Mouse (Mus musculus): ENCODE measurements around the gene Smc2.
A peak's percentile ranks its signal among the peaks of the same experiment; 100 is the strongest.
"Not testable (repeated sequence)": the region's sequence is repeated elsewhere in the genome, so short reads cannot be mapped to it uniquely, and the experiment has no call there.

Smc2 gene

DNA sequence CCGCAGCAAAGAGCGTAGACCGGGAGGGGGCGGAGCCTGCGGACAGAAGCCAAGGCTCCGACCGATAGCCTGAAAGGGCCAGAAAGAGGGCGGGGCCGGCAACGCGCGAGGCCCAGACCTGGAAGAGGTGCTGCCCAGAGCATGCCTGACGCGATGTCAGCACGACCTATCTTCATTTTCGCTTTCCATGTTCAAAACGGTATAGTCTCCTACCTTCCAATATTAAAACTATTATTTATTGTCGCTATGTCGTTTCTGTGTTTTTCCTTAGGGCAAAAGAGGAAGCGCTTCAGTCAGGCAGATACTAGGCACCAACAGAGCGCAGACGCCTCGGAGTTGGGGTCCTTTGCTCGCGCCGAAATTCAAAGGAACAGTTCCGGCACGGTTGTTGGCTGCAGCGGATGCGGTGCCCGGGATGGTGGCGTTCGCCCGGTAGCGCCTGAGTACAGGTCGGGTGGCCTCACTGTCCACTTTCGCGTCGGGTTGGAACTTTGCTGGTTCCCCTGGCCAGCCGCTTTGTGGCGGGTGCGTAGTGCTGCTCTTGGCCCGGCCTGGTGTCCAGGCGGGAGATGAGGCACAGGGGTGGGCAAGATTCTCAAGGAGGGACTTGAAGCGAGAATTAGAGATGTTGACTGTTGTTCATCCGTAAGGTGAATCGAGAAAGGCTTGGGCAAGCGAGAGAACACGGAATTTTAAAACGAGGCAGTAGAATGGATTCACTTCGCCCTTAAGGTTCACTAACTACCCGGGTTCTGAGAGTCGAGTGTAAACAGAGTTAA is at the start of gene Smc2:
TSS of gene Smc2 (plus strand) at position 358 of the 779 bp plus-strand sequence.
- peak; percentile 99 for ATAC-seq (ENCODE audit: low TSS enrichment)

DNA sequence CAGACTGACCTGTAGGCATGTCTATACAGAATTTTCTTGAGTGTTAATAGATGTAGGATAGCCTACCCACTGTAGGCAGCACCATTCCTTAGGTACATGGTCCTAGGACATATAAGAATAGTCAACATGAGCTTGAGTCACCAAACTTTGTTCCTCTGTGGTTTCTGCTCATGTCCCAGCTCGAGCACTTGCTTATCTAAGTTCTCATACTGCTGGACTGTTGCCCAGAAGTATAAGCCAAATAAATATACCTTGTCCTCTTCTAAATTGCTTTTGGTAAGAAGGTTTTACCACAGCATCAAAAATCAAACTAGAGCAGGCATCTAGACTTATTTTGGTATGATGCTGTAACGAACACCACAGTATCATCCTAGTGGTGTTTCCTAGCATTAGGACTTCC is 27.5 kb upstream of the Smc2 start:
- ATAC-seq (ENCODE audit: low TSS enrichment): no peak

DNA sequence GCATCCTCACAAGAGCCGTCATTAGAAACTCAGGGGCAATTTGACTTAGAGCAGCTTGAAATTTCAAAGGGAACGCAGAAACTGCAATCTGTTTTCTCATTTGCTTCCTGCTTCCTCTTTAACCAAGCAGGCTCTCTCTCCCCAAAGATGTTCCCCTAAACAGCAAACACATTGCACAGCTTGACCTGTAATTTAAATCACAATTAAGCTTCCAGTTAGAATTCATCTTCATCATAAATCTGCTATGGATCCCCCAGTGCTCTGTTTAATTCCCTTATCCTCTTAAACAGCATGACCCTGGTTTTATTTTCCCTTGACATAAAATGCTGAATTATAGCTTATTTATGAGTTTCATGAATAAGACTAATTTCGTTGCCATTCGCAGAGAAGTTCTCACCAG is 15.4 kb upstream of the Smc2 start:
- ATAC-seq (ENCODE audit: low TSS enrichment): no peak

- no peak for ATAC-seq (ENCODE audit: low TSS enrichment)
Measured at GRCm38 (mm10) chr4:52429310-52430198, 9.5 kb upstream of the Smc2 start.

DNA sequence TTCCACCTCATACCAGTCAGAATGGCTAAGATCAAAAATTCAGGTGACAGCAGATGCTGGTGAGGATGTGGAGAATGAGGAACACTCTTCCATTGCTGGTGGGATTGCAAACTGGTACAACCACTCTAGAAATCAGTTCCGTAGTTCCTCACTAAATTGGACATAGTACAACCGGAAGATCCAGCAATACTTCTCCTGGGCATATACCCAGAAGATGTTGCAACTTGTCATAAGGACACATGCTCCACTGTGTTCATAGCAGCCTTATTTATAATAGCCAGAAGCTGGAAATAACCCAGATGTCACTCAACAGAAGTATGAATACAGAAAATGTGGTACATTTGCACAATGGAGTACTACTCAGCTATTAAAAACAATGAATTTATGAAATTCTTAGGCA is 3.5 kb upstream of the Smc2 start:
- not testable (repeated sequence) for ATAC-seq (ENCODE audit: low TSS enrichment)

- peak; percentile 56 for ATAC-seq (ENCODE audit: low TSS enrichment)
Measured at GRCm38 (mm10) chr4:52438371-52438885, 615 bp upstream of the Smc2 start.

GRCm38 (mm10) chr4:52459726-52460125 is 20.7 kb downstream of the Smc2 start:
- ATAC-seq (ENCODE audit: low TSS enrichment): no peak

DNA sequence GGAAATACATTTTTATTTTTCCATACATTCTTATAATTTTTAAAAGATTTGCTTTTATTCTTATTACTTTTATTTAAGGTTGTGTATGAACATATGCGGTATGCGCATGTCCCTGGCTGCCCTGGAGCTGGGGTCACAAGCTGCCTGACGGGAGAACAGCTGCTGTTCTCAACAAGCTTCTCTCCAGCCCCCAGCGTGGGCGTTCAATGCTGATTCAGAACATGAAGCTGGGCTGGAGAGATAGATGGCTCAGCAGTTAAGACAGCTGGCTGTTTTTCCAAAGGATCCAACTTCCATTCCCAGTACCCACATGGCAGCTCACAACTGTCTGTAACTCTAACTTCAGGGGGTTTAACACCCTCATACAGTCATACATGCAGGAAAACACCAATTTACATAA is 22.3 kb downstream of the Smc2 start:
- peak; percentile 98 for ATAC-seq (ENCODE audit: low TSS enrichment)

GRCm38 (mm10) chr4:52473431-52473830 is 34.4 kb downstream of the Smc2 start:
- no peak for ATAC-seq (ENCODE audit: low TSS enrichment)

- ATAC-seq (ENCODE audit: low TSS enrichment): no peak
Measured at GRCm38 (mm10) chr4:52487486-52487885, 48.4 kb downstream of the Smc2 start.

GRCm38 (mm10) chr4:52497144-52497543 is 58.1 kb downstream of the Smc2 start, which contains the start of gene Vma21-ps:
Gene Vma21-ps (minus strand): TSS chr4:52497244.
- ATAC-seq (ENCODE audit: low TSS enrichment): not testable (repeated sequence)

- no peak for ATAC-seq (ENCODE audit: low TSS enrichment)
Measured at GRCm38 (mm10) chr4:52517580-52517979, 78.5 kb downstream of the Smc2 start.

GRCm38 (mm10) chr4:52519301-52519700 is 80.3 kb downstream of the Smc2 start:
- no peak for ATAC-seq (ENCODE audit: low TSS enrichment)

GRCm38 (mm10) chr4:52526464-52526863 is 87.4 kb downstream of the Smc2 start:
- no peak for ATAC-seq (ENCODE audit: low TSS enrichment)

GRCm38 (mm10) chr4:52530636-52531035 is 91.6 kb downstream of the Smc2 start:
- 0 out of 2 replicates have a peak, but pooled peaks have one; percentile 31 for ATAC-seq (ENCODE audit: low TSS enrichment)

All from frontal cortex, adult (tissue).